Mouse (Mus musculus): ENCODE results near the gene Foxp2.

Foxp2 gene

DNA sequence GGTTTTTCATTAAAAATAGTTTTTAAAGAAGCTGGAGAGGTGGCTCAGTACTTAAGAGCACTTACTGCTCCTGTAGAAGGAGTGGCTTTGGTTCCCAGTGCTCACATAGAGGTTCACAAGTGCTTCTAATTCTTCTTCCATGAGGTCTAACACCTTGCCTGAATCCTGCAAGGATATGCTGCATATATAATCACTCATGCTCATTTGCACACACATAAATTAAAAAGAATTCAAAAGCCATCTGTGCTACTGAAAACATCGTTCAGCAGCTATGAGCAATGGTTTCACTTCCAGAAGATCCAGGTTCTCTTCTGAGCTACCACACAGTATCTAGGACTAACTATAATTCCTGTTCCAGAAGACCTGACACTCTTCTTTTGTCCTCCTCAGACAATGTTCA lies 200.4 kb downstream of the Foxp2 start:
- no peak for DNase-seq (ENCODE audit: low read depth, low spot score)

DNA sequence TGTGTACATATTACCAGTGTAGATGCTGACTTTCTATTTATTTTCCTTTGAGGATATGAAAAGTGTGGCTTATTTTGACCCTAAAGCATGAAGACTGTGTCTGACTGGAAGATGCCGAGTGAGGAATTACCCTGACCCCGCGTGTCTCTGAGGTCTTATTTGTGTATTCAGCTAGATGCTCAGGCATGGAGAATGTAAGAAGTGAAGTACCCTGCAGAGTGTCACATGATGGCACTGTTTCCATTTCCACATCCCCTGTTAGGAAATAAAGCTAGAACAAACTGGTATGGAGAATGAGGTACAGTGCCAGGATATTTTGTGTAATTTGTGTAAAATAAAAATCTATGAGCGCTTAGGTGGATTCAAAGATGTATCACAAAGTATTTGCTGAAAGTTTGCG lies 219.8 kb downstream of the Foxp2 start:
- DNase-seq (ENCODE audit: low read depth, low spot score), result no peak

DNA sequence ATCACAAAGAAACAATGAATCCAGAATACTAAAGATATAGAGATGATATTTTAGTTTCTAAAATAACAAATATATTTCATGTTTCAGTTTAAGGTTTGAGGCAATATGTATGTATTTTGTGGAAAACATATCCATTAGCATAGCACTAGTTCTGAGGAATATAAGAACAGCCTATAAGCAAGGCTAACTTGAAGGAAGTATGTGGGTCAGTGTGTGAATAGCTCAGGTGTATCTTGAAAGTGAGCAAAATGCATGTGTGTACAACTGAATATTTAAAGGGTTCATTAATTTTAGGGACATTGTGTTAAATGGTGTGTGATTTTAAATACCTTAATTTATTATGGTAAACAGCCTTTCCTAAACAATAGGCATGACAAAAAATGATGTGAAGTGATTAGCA lies 220.2 kb downstream of the Foxp2 start:
- no peak for DNase-seq (ENCODE audit: low read depth, low spot score)

DNA sequence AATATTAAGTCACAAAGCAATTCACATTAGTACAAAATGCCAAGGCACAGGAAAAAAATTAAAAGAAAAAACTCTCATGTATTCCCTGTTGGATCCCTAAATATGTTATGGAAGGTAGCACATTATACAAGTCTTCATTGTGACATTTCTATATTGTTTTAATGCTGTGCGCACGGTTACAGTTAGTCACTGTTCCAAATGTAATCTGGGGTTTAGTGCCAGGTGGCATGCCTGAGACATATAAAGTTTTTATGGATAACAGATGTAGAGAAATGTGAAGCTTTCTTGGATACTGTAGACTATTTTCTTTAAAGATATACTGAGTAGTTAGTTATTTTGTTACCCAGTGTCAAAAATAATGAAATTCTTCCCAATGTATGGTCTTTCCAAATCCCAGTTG lies 229.0 kb downstream of the Foxp2 start:
- DNase-seq (ENCODE audit: low read depth, low spot score), result no peak

DNA sequence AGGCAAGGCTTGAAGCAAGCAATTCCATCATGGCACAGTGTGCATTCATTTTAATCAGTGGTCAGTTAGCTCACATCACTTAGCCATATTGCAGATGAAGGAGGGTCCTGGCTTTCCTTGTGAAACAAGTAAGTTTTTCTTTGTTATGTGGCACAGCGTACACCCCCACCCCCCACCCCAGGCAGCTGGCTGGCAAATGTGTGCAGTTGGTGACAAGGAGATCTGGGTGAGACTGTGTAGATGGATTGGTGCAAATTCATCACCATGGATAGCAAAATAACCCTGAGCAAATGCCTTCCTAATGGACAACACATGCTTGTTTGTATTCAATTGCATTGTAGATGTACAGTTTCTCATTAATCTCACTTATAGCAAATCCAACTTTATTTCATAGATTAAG lies 240.9 kb downstream of the Foxp2 start:
- DNase-seq (ENCODE audit: low read depth, low spot score), result no peak

DNA sequence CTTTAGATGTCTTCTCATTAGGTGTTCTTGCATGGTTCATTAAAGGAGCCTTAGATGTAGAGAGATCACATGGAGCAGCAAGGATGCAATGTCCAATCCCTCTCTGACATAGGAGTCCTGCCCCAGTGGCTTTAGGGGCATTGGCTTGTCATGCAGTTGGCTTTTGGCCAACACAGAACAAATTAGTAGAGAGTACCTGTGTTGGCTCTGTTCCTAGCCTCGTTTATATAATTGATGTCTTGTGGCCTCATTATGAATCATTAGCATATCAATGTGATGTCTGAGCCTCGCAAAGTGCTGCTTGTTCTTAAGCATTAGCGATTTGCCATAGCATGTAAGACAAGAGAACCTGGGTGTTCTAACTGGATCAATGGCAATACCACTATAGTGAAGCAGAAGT lies 250.5 kb downstream of the Foxp2 start:
- no peak for DNase-seq (ENCODE audit: low read depth, low spot score)

DNA sequence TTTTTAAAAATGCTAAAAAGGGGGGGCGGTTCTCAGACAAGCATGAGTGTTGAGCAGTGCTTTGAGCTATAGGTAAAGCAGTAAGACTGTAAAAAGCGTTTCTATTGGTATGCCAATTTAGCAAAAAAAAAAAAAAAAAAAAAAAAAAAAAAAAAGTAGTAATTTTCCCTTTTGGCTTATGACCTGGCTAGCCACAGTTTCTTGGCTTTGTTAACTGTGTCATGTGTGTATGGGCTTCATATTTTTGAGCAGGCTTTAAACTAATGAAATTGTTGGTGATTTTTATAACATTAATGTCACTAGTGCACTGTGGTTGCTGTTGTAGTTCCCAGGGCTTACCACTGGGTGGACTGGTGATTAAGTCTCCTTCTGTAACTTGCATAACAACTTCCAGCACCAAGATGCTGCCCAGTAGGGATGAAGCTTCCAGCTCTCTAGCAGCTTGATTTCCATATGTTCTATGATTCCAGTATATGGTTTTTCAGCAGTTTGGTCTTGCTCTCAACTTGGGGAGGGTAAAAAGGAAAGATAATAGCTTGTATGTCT lies 262.4 kb downstream of the Foxp2 start:
- DNase-seq (ENCODE audit: low read depth, low spot score), result no peak

DNA sequence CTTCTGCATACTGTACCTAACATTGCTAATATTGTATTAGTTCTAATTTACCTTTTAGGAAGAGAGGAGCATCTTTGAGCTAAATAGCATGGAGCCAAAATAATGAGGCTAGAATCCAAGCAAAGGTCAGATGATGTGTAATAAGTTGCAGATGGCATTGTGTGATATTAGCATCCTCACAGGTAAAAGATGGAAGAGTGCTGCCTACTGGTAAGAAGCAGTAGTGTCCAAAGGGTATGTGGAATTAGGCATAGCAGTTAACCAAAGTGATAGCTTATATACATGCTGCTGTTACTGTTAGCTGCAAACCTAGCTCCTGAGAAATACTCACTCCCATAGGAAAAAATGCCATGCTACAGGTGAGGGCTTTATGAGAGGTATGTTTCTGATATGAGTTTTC lies 275.6 kb downstream of the Foxp2 start:
- DNase-seq (ENCODE audit: low read depth, low spot score), result no peak

DNA sequence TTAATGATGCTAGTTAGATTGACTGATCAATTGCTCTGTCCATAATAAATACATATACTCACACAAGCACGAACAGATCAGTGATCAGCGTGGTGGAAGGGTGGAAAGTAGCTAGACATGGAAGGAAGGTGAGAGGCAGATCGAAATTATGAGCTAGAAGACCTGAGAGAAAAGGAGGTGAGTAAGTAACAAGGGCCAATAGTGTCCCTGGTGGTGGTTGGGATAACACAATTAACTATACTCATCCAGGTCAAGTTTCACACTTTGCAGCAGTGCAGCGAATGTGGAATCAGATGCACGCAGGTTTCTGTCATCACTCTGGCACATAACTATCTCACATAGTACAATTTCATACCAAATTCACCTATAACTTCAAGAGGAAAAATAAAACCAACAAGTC lies 291.7 kb downstream of the Foxp2 start:
- no peak for DNase-seq (ENCODE audit: low read depth, low spot score)

DNA sequence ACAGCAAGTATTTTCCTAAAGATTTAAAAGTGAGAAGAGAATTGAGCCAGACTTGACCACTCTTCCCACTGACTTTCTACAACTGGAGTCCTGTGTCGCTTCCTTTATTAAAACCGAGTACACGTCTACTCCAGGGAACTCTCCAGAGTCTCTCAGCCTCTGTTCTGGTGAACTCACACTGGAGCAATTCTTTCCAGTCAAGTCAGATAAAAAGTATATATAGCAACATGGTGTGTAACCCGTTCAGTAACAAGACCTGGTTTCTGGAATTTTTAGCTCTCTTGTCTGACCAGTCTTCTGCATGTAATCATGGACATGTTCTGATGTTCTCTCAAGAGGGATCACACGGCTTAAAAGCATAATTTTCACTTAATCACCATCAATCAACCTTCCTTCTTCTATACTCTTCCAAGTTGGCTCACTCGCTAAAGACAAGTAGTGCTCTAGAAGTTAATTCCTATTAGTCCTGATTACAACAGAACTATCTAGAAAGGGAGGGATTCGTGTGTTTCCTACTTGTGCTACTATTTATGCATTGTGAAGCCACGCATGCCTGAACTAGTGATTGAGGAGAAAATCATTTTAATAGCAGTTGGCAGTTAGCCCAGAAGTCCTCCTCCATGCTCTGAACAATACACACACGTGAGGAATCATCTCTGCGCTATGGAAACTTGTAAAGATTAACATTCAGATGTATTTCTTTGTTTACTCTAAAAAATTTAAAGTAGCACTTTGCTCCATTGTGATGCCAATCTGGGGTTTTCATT lies 341.2 kb downstream of the Foxp2 start:
- DNase-seq (ENCODE audit: low read depth, low spot score), result no peak

DNA sequence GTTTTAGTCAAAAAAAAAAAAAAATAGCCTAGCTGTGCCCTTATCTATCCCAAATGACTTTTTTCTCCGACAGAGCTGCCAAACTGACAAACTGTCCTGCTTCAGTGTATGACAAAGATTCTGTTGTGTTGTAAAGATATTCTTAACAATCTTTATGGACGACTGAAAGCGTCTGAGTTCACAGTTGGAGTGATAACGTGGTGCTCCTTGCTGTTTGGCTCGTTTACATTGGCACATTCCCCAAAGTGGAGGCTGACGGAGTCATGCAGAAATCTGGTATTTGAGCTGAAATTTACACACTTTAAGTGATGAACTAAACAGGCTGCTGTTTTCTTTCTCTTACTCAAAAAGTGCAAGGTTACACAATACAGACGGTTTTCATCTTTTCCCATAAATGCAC lies 356.2 kb downstream of the Foxp2 start:
- DNase-seq (ENCODE audit: low read depth, low spot score), result no peak

DNA sequence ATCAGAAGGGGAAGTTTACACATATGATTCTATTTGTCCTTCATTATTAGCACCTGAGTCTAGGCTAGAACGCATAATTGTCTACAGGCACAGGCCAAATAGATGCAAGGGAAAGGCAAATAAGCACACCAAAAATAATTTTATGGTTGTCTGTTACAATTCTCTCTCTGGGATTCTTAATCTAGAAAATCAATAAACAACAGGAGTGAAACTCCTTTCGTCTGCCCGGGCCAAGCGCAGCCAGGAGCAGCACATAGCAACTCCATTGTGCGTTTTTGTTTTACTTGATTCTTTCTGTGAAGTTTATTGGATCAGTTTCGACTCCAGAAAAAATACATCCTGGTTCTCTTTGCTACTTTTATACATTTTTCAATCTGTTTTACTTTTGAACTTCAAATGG lies 356.7 kb downstream of the Foxp2 start:
- DNase-seq (ENCODE audit: low read depth, low spot score), result no peak

DNA sequence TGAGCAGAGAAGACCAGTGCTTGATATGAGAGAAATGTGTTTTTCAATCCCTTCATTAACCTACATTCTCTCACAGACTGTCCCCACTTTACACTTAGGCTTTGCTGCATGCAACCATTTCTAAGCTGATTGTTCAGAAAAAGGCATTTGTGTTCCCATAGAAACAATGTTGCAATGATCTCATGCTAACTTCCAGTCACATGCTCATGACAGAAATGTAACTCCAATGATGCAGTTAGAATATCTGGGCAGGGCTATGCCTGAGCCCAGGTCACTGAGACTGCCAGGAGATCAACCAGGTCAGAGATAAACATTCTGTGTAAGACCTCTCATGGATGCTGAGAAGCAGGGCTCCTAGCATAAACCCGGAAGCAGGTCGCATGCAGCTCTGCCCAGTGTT lies 367.0 kb downstream of the Foxp2 start:
- DNase-seq (ENCODE audit: low read depth, low spot score), result no peak

DNA sequence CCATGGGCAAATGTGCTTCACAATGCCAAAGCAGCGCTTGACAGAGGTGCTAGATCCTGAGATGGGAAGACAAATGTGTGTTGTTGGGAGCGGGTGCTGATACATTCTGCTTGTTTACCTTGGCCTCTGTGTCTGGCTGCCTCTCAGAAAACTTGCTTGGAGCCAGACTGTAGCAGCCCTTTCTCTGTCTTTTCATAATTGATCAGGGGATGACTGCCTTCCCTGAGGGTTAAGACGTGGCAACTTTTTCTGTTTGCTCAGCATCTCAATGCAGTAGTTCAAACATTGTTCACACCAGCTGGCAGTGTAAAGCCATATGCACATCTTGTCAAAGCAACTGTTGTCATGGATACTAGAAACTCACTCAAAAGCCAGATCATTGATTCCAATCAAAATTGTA lies 384.1 kb downstream of the Foxp2 start:
- no peak for DNase-seq (ENCODE audit: low read depth, low spot score)

DNA sequence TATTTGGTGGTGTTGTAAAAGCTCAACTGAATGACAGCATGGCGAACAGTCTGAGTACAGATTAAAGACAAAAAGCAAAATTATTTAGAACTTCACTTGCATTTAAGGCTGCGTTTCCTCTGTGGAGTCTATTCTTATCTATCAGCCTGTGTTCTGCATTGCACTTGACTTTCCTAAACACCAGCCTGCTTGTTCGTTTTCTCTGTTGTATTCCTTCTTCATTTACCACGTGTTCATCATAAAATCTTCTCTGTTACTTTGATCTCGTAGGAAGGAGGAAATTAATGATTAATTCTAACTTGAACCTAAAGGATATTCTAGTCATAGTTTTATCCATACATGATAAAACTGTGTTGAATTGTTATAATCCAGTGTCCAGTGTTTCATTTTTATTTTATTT lies 392.9 kb downstream of the Foxp2 start:
- no peak for DNase-seq (ENCODE audit: low read depth, low spot score)

DNA sequence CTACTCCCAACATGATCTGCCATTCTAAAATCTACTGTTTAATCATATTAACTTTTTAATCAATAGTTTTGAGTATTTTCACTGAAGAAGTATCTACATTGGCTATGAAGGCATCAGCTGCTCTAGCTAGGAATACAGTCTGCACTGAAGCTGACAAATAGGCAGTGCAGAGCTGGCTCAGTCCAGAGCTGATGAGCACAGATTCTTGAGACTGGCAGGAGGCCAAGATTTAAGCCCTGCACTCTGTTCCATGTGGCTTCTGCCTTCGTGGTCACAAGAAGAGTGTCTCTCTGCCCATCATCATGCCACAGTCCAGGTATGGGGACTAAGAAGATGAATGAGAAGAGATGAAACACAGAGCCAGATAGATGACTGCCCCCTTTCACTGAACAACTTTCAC lies 398.1 kb downstream of the Foxp2 start:
- no peak for DNase-seq (ENCODE audit: low read depth, low spot score)

DNA sequence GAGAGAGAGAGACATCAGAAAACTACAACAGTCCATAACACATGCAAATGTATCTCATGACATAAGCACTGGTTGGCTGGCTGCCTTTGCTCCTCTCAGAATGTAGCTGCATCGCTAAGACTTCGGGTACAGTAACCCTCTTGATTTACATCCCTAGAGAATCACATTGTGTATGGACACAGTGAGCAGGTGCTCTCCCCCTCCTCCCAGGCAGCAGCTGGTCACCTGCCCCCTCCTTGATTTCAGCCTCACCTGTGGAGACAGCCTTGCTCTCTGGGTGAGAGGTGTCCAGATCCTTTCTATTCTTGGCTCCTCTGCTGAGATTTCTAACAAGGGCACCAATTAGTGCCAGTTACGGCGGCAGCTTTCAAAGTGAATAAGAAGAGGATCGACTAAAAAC lies 409.5 kb downstream of the Foxp2 start:
- no peak for DNase-seq (ENCODE audit: low read depth, low spot score)

DNA sequence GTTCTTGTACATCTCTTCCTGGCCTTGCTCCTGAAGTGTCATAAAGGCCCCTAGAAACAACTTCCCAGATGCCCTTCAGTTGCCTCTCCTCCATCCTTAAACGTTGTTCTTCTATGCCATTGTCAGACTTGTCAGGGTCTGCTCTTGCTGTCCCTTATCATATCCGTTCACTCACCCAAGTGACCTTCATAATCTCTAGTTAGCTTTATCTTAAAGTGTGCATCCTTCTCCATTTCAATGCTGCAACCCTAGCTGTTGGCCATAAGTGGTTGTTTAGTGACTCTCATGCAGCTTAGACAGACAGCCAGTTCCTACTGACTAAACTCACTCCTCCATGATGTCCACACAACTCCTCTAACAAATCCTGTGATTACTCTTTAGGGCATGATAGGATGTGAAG lies 415.8 kb downstream of the Foxp2 start:
- no peak for DNase-seq (ENCODE audit: low read depth, low spot score)

DNA sequence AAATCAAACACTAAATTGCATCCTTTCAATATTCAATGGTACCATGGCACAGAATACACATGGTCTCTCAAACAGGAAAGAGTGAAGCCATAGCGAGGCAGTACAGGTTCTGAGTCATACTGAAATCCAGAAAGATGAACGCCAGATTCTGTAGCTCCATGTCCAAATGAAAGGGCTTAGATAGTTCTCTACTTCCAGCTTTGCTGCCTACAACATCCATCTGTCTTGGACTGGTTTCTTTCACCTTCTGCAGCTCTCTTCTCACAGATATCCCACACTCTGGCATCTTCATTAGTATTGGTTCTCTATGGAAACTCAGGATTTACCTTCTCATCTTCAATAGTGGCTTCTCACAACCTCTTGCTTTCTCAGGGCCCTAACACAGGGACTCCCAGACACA lies 417.2 kb downstream of the Foxp2 start:
- DNase-seq (ENCODE audit: low read depth, low spot score), result no peak

DNA sequence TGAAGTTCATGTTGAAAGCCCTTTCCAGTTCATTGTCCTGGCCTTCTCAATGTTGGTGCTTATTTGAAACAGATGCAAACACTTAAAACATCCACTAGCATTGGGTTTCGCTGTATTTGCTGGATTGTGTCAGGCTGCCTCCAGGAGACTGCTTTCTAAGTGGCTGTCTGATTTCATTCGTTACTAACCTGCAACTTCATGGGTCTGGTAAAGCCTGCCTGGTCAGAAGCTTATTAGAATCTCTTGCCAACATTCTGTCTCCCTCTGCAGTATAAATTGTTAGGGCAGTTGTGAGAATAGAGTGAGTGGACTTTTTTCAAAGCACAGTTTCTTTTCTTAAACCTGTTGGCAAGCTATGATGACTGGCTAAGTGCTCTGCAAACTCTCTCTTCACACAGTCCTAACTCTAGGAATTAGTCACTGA lies 420.4 kb downstream of the Foxp2 start:
- no peak for DNase-seq (ENCODE audit: low read depth, low spot score)

DNA sequence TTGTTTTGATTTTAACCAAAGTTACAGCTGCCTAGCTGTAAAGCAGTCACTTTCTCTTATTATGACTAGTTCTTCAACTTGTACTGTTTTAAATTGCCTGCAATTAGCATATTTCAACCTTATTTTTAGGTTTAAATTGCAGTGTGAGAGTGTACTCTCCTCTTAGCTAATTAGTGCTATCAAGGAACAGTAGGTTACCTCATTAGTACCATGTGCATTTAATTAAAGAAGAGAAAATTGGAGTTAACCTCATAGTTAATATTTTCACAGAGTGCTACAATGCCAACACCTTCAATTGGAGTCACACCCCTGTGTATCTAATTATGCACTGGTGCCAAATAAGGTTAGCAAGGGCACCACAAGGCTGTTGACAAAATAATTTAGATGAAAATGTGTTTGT lies 421.9 kb downstream of the Foxp2 start:
- DNase-seq (ENCODE audit: low read depth, low spot score), result no peak

DNA sequence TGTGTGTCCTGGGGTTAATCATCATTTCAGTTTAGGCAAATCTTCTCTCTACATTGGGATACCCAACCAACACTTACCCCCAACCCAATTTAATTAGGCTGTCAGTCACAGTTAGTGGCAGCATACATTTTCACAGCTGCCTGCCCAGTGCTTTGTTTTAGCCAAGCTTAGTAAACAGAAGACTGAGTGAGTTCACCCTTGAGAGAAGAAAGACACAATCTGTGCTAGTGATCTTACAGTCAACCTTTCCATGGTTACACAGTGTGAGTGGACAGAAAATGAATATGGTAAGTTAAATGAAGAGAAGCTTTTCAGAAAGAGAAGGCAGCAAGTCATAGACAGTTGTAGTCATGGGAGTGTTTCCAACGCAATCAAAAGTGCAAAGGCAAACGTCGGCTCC lies 446.6 kb downstream of the Foxp2 start:
- DNase-seq (ENCODE audit: low read depth, low spot score), result no peak

DNA sequence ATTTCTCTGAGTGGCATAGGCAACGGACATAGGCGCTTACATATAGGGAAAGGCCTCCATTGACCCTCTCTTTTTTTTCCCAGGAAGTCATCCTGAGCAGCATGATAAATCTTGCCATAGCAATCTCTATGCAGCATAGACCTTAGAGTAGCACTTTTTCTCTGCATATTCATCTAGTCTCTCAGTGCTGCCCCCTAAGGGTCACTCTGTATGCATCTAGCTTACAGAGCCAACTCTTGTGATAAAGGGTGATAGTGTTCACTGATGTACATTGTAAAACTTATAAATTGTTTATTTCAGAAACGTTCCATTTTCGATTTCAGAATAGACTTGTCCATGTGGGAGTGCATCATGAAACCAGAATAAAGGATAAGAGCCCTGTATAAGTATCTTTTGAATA lies 454.7 kb downstream of the Foxp2 start:
- DNase-seq (ENCODE audit: low read depth, low spot score), result no peak

DNA sequence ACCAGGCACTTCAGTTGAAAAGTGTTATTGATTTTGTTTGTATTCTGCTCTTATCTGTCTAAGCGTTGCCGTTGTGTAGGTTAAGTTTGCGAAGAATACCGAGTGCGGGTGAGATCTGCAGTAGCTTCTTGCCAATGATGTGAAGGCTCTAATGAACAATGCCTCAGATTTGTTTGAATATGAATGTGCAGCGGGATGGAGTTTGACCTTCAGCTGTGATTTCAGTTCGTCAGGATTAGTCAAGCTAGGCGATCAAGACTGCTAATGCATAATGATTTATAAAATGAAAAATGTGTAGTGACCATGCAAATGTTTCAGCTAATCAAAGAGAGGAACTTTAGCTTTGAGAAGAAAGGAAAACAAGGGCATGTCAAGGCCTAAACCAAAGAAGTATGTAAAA lies 469.1 kb downstream of the Foxp2 start:
- DNase-seq (ENCODE audit: low read depth, low spot score), result no peak

Measured in retina, adult 2 months (tissue).